Mouse (Mus musculus) E14TG2a.4 (cell line): Measurements from ENCODE around the gene Pofut1.

Source experiments
- CTCF ChIP-seq: conservative IDR thresholded peaks from 2 replicates; pipeline ENCODE4 v1.5.1; 2014; ENCODE audit warnings: low read length
- NANOG ChIP-seq: IDR thresholded peaks from 2 replicates; pipeline ENCODE4 v1.6.1; 2014; ENCODE audit warnings: borderline replicate concordance, low read length, mixed read lengths

GRCm38 (mm10) chr2:153237193-153237592 lies 4.1 kb upstream of the Pofut1 start:
- TF ChIP-seq CTCF, result no peak
- TF ChIP-seq NANOG, result no peak
